Mouse (Mus musculus): ENCODE measurements at regions not wholly inside any gene's neighbourhood (a gene's known extent, or its start where the extent isn't known, plus 50 kb on each side); places are given as distances from the start of the nearest gene placed in this dataset.

DNA sequence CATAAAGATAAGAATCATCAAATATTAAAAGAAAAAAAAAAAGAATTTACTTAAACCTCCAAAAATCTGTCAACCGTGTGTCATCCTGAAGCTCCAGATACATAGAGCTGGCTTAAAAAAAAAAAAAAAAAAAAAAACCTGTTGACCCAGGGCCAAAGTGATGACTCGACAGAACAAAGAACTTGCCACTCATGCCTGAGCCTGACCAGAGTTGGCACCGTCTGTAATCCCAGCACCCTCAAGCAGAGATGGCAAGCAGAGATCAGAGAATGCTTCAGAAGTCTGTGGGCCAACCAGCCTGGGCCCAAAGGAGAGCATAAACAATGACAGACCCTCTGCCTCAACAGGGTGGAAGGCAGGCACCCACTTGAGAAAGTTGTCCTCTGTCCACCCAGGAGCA is 230.3 kb downstream of the Nfkbiz start:
- 76% methylated on average over 3 of the region's 3 CpGs for WGBS

GRCm38 (mm10) chr16:55606447-55607239 is 232.1 kb downstream of the Nfkbiz start:
- no peak for DNase-seq (ENCODE audit: low spot score)
- no peak for ATAC-seq (ENCODE audit: low FRiP score)
- 92% methylated on average over 7 of the region's 7 CpGs for WGBS

More for the DNA sequence above, 230.3 kb downstream of the Nfkbiz start:
- DNase-seq (ENCODE audit: low spot score) (no peak), ATAC-seq (ENCODE audit: low FRiP score) (no peak)
- Histone ChIP-seq H3K9ac (no peak overlapping the region), H3K9me3 (ENCODE audit: control insufficient read depth, low read length) (no peaks in the 10 kb centered on the region), H3K4me3 (replicated peaks; ENCODE audit: low read length) (no peak overlapping the region), H3K4me2 (replicated peaks) (no peak overlapping the region), H3K27ac (no peak overlapping the region), H3K4me1 (replicated peaks; ENCODE audit: control insufficient read depth, insufficient read depth, low read length) (no peaks in the 10 kb centered on the region), H3K27me3 (ENCODE audit: control insufficient read depth, insufficient read depth, low read length) (no peaks in the 10 kb centered on the region), H3K36me3 (replicated peaks; ENCODE audit: control insufficient read depth, insufficient read depth) (no peaks in the 10 kb centered on the region)

DNA sequence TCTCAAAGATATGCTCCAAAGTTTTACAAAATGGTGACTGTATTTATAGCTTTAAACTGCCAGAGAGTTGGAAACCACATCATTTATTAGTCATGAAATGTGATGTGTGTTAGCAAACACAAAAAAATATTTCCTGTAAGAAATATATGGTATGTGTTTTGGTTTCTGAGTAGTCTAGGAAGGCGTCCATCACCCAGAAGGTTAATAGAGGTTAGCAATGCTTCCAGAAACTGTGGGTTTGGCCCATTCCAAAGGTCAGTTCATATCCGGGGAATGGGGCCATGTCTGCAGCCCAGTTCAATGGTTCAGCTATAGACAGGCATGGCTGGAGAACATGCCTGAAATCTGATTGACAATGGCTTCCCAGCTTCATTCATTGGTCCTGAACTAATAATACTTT is 235.1 kb downstream of the Nfkbiz start:
- ATAC-seq (ENCODE audit: low FRiP score): no peak
- no peak overlapping the region for H3K4me3 ChIP-seq (replicated peaks; ENCODE audit: low read length)
- H3K4me2 ChIP-seq (replicated peaks): no peak overlapping the region
- H3K27me3 ChIP-seq (ENCODE audit: control insufficient read depth, insufficient read depth, low read length): no peaks in the 10 kb centered on the region
- no peaks in the 10 kb centered on the region for H3K4me1 ChIP-seq (replicated peaks; ENCODE audit: control insufficient read depth, insufficient read depth, low read length)
- H3K9ac ChIP-seq: no peak overlapping the region
- DNase-seq (ENCODE audit: low spot score): no peak
- no peaks in the 10 kb centered on the region for H3K36me3 ChIP-seq (replicated peaks; ENCODE audit: control insufficient read depth, insufficient read depth)
- no peak overlapping the region for H3K27ac ChIP-seq
- no peaks in the 10 kb centered on the region for H3K9me3 ChIP-seq (ENCODE audit: control insufficient read depth, low read length)
- 87% methylated on average over 2 of the region's 2 CpGs for WGBS

More at GRCm38 (mm10) chr16:55606447-55607239, 232.1 kb downstream of the Nfkbiz start:
- H3K9ac ChIP-seq: no peak overlapping the region
- H3K27ac ChIP-seq: no peak overlapping the region
- no peak overlapping the region for H3K4me2 ChIP-seq (replicated peaks)
- no peaks in the 10 kb centered on the region for H3K4me1 ChIP-seq (replicated peaks; ENCODE audit: control insufficient read depth, insufficient read depth, low read length)
- no peaks in the 10 kb centered on the region for H3K9me3 ChIP-seq (ENCODE audit: control insufficient read depth, low read length)
- H3K4me3 ChIP-seq (replicated peaks; ENCODE audit: low read length): no peak overlapping the region
- H3K36me3 ChIP-seq (replicated peaks; ENCODE audit: control insufficient read depth, insufficient read depth): no peaks in the 10 kb centered on the region
- H3K27me3 ChIP-seq (ENCODE audit: control insufficient read depth, insufficient read depth, low read length): no peaks in the 10 kb centered on the region

DNA sequence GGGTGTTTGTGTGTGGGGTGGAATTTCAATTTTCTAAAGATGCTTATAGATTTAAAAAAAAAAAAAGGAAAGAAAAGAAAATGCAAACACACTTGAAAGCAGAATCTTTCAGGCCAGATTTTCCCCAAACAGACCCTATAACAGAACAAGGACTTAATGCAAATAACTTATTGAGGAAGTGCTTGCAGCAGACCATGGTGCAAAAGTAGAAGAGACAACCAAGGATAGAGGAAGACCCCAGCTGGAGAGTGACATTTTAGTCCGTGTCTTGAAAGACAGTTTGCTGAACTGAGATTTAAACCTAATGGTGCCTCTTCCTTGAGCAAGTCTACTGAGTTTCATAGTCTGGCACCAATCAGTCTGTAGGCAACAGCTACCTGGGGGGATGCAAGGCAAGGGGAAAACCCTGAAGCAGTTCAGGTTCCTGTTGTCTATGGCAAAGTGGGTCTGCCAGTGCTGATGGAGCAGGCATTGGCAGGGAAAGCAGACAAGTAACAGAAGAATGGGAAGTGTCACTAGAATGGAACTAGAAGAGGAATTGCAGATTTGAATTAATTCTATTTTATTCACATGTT is 249.2 kb downstream of the Nfkbiz start:
- no peak for ATAC-seq (ENCODE audit: low FRiP score)
- H3K4me3 ChIP-seq (replicated peaks; ENCODE audit: low read length): no peak overlapping the region
- WGBS: 83% methylated on average over 1 of the region's 1 CpGs

GRCm38 (mm10) chr16:55587138-55587537 is 251.6 kb downstream of the Nfkbiz start:
- no peak overlapping the region for H3K9ac ChIP-seq
- no peak for DNase-seq (ENCODE audit: low spot score)
- H3K27me3 ChIP-seq (ENCODE audit: control insufficient read depth, insufficient read depth, low read length): no peaks in the 10 kb centered on the region
- no peaks in the 10 kb centered on the region for H3K4me1 ChIP-seq (replicated peaks; ENCODE audit: control insufficient read depth, insufficient read depth, low read length)
- no peak for ATAC-seq (ENCODE audit: low FRiP score)
- H3K27ac ChIP-seq: no peak overlapping the region
- H3K4me2 ChIP-seq (replicated peaks): no peak overlapping the region
- H3K36me3 ChIP-seq (replicated peaks; ENCODE audit: control insufficient read depth, insufficient read depth): no peaks in the 10 kb centered on the region
- no peaks in the 10 kb centered on the region for H3K9me3 ChIP-seq (ENCODE audit: control insufficient read depth, low read length)
- no peak overlapping the region for H3K4me3 ChIP-seq (replicated peaks; ENCODE audit: low read length)
- WGBS: 94% methylated on average over 6 of the region's 6 CpGs

More for the DNA sequence above, 249.2 kb downstream of the Nfkbiz start:
- H3K4me1 ChIP-seq (replicated peaks; ENCODE audit: control insufficient read depth, insufficient read depth, low read length): no peaks in the 10 kb centered on the region
- H3K9ac ChIP-seq: no peak overlapping the region
- no peak overlapping the region for H3K27ac ChIP-seq
- no peaks in the 10 kb centered on the region for H3K36me3 ChIP-seq (replicated peaks; ENCODE audit: control insufficient read depth, insufficient read depth)
- H3K9me3 ChIP-seq (ENCODE audit: control insufficient read depth, low read length): no peaks in the 10 kb centered on the region
- DNase-seq (ENCODE audit: low spot score): no peak
- no peak overlapping the region for H3K4me2 ChIP-seq (replicated peaks)
- no peaks in the 10 kb centered on the region for H3K27me3 ChIP-seq (ENCODE audit: control insufficient read depth, insufficient read depth, low read length)

GRCm38 (mm10) chr16:55582906-55583305 is 255.8 kb downstream of the Nfkbiz start:
- no peak for ATAC-seq (ENCODE audit: low FRiP score)

GRCm38 (mm10) chr16:55582029-55582428 is 256.7 kb downstream of the Nfkbiz start:
- 92% methylated on average over 7 of the region's 7 CpGs for WGBS
- Histone ChIP-seq H3K9ac (no peak overlapping the region), H3K36me3 (replicated peaks; ENCODE audit: control insufficient read depth, insufficient read depth) (no peaks in the 10 kb centered on the region), H3K4me3 (replicated peaks; ENCODE audit: low read length) (no peak overlapping the region), H3K9me3 (ENCODE audit: control insufficient read depth, low read length) (no peaks in the 10 kb centered on the region), H3K27ac (no peak overlapping the region), H3K27me3 (ENCODE audit: control insufficient read depth, insufficient read depth, low read length) (no peaks in the 10 kb centered on the region), H3K4me1 (replicated peaks; ENCODE audit: control insufficient read depth, insufficient read depth, low read length) (no peaks in the 10 kb centered on the region), H3K4me2 (replicated peaks) (no peak overlapping the region)
- DNase-seq (ENCODE audit: low spot score) (no peak), ATAC-seq (ENCODE audit: low FRiP score) (no peak)

More at GRCm38 (mm10) chr16:55582906-55583305, 255.8 kb downstream of the Nfkbiz start:
- H3K27me3 ChIP-seq (ENCODE audit: control insufficient read depth, insufficient read depth, low read length): no peaks in the 10 kb centered on the region
- H3K4me2 ChIP-seq (replicated peaks): no peak overlapping the region
- H3K9ac ChIP-seq: no peak overlapping the region
- H3K9me3 ChIP-seq (ENCODE audit: control insufficient read depth, low read length): no peaks in the 10 kb centered on the region
- WGBS: 78% methylated on average over 3 of the region's 3 CpGs
- no peak overlapping the region for H3K27ac ChIP-seq
- no peak for DNase-seq (ENCODE audit: low spot score)
- H3K4me3 ChIP-seq (replicated peaks; ENCODE audit: low read length): no peak overlapping the region
- no peaks in the 10 kb centered on the region for H3K36me3 ChIP-seq (replicated peaks; ENCODE audit: control insufficient read depth, insufficient read depth)
- H3K4me1 ChIP-seq (replicated peaks; ENCODE audit: control insufficient read depth, insufficient read depth, low read length): no peaks in the 10 kb centered on the region

GRCm38 (mm10) chr16:55580827-55581226 is 257.9 kb downstream of the Nfkbiz start:
- Histone ChIP-seq H3K36me3 (replicated peaks; ENCODE audit: control insufficient read depth, insufficient read depth) (no peaks in the 10 kb centered on the region), H3K27me3 (ENCODE audit: control insufficient read depth, insufficient read depth, low read length) (no peaks in the 10 kb centered on the region), H3K4me1 (replicated peaks; ENCODE audit: control insufficient read depth, insufficient read depth, low read length) (no peaks in the 10 kb centered on the region), H3K9ac (no peak overlapping the region), H3K4me3 (replicated peaks; ENCODE audit: low read length) (no peak overlapping the region), H3K27ac (no peak overlapping the region), H3K4me2 (replicated peaks) (no peak overlapping the region), H3K9me3 (ENCODE audit: control insufficient read depth, low read length) (no peaks in the 10 kb centered on the region)
- ATAC-seq (ENCODE audit: low FRiP score) (no peak), DNase-seq (ENCODE audit: low spot score) (no peak)
- WGBS: 86% methylated on average over 4 of the region's 4 CpGs

GRCm38 (mm10) chr16:55578686-55579085 is 260.0 kb downstream of the Nfkbiz start:
- no peaks in the 10 kb centered on the region for H3K27me3 ChIP-seq (ENCODE audit: control insufficient read depth, insufficient read depth, low read length)
- H3K4me2 ChIP-seq (replicated peaks): no peak overlapping the region
- H3K9me3 ChIP-seq (ENCODE audit: control insufficient read depth, low read length): no peaks in the 10 kb centered on the region
- no peaks in the 10 kb centered on the region for H3K36me3 ChIP-seq (replicated peaks; ENCODE audit: control insufficient read depth, insufficient read depth)
- H3K4me3 ChIP-seq (replicated peaks; ENCODE audit: low read length): no peak overlapping the region
- no peak overlapping the region for H3K9ac ChIP-seq
- H3K27ac ChIP-seq: no peak overlapping the region
- no peak for DNase-seq (ENCODE audit: low spot score)
- H3K4me1 ChIP-seq (replicated peaks; ENCODE audit: control insufficient read depth, insufficient read depth, low read length): no peaks in the 10 kb centered on the region
- WGBS: 87% methylated on average over 5 of the region's 5 CpGs
- no peak for ATAC-seq (ENCODE audit: low FRiP score)
